16 mouse cellular contexts compared by ENCODE assay signal in the genomic region with DNA sequence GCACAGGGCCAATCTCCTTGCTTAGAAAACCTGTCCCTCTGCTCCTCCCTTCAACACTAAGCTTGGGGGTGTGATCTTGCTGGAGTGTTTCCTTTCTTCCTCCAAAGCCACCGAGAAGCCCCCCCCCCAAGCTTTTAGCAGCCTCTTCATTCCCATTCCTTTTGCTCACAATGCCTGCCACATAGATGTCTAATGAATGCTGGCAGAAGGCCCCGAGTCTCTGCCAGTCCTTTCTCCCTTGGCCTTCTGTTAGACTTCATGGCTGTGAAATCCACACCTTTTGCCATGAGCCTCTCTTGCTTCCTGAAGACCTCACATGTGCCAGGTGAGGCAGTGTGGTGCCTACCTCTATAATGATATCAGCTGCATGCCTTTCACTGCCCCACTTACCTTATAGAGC. TPM values are rescaled to one million over a fixed set of nuclear protein-coding genes. Genes with fewer than 3 reads are reported as not detected.
DNase-seq lines count a peak whose midpoint lies in the region; ATAC-seq and TF ChIP-seq lines count a peak whose summit lies in the region.
"Had no signal": no experiment of that assay in that cellular context is flagged by ENCODE, and none has a peak within 500 bp of the region (broad histone marks: within the 10 kb centered on the region; RNA-seq: fewer than 3 reads in every experiment).

No protein-coding gene starts in this region.

- TF ChIP-seq CTCF in brain, embryonic 14.5 days (IDR thresholded peaks at IDR 0.05; ENCODE audit: borderline replicate concordance, extremely low read depth, insufficient read depth, insufficient read length): no peak

- 55% methylated on average over 2 of the region's 2 CpGs for WGBS in heart, embryonic 10.5 days
- WGBS in liver, embryonic 11.5 days: 54% methylated on average over 2 of the region's 2 CpGs
- 42% methylated on average over 2 of the region's 2 CpGs for WGBS in liver, embryonic 15.5 days (ENCODE audit: insufficient replicate concordance)

- no peak overlapping the region for H3K9ac ChIP-seq in liver, embryonic 11.5 days (ENCODE audit: low read depth, low read length)
- peak overlapping the region; percentile 54 for H3K9ac ChIP-seq in liver, embryonic 15.5 days
- H3K9ac ChIP-seq: hindbrain, embryonic 15.5 days had no signal

- peak overlapping the region; percentile 82 for H3K27ac ChIP-seq in heart, embryonic 10.5 days
- H3K27ac ChIP-seq in liver, embryonic 11.5 days (ENCODE audit: low read depth, low read length): peak overlapping the region; percentile 98; the same call in 1 of the 2 replicates
- peak overlapping the region; percentile 100 for H3K27ac ChIP-seq in liver, embryonic 15.5 days (replicated peaks)
- H3K27ac ChIP-seq: hindbrain, embryonic 15.5 days; midbrain, embryonic 10.5 days had no signal

- TF ChIP-seq POLR2A in brain, embryonic 14.5 days (IDR thresholded peaks at IDR 0.05; ENCODE audit: borderline replicate concordance, extremely low read depth, insufficient read depth, insufficient read length, poor library complexity, severe bottlenecking): no peak

- peaks cover 48% of the 10 kb centered on the region for H3K4me1 ChIP-seq in heart, embryonic 10.5 days
- H3K4me1 ChIP-seq in liver, embryonic 11.5 days (replicated peaks; ENCODE audit: control insufficient read depth, insufficient read depth, low read length): peaks cover 62% of the 10 kb centered on the region
- H3K4me1 ChIP-seq in liver, embryonic 15.5 days (replicated peaks): peaks cover 97% of the 10 kb centered on the region

- no peak for DNase-seq in heart, embryonic 10.5 days (ENCODE audit: low spot score)
- no peak for DNase-seq in heart, adult 8-10 months (ENCODE audit: low spot score)
- DNase-seq in liver, embryonic 11.5 days (ENCODE audit: low spot score): no peak
- DNase-seq in liver: no peak
- peak; percentile 76 for DNase-seq in brain, embryonic 14.5 days (ENCODE audit: low read depth)
- no peak for DNase-seq in right cerebral cortex, postnatal 36 days (ENCODE audit: low spot score in 2 of 2)
- DNase-seq: adrenal gland, adult 8-10 months; cerebellum, adult 9-10 months; gastrocnemius, postnatal 36 days; kidney, adult 8-10 months; lung, postnatal 14 days; thymus, adult 2 months had no signal

- H3K9me3 ChIP-seq in heart, embryonic 10.5 days: no peaks in the 10 kb centered on the region
- no peaks in the 10 kb centered on the region for H3K9me3 ChIP-seq in liver, embryonic 11.5 days (ENCODE audit: control insufficient read depth, low read length)
- no peaks in the 10 kb centered on the region for H3K9me3 ChIP-seq in liver, embryonic 15.5 days (replicated peaks)
- H3K9me3 ChIP-seq: hindbrain, embryonic 15.5 days; midbrain, embryonic 10.5 days had no signal

- H3K36me3 ChIP-seq in heart, embryonic 10.5 days: no peaks in the 10 kb centered on the region
- H3K36me3 ChIP-seq in liver, embryonic 11.5 days (ENCODE audit: control insufficient read depth, insufficient read depth, low read length): no peaks in the 10 kb centered on the region
- no peaks in the 10 kb centered on the region for H3K36me3 ChIP-seq in liver, embryonic 15.5 days (replicated peaks)
- H3K36me3 ChIP-seq: G1E; hindbrain, embryonic 15.5 days; midbrain, embryonic 10.5 days had no signal

- no peak overlapping the region for H3K4me2 ChIP-seq in liver, embryonic 11.5 days
- H3K4me2 ChIP-seq in liver, embryonic 15.5 days: 0 out of 2 replicates have a peak overlapping the region, but pooled peaks have one; percentile 58
- H3K4me2 ChIP-seq: hindbrain, embryonic 15.5 days had no signal

- no peaks in the 10 kb centered on the region for H3K27me3 ChIP-seq in heart, embryonic 10.5 days (ENCODE audit: insufficient read depth, poor library complexity, severe bottlenecking)
- no peaks in the 10 kb centered on the region; the same call in 1 of the 2 replicates for H3K27me3 ChIP-seq in liver, embryonic 11.5 days (replicated peaks; ENCODE audit: control insufficient read depth, insufficient read depth, low read length)
- no peaks in the 10 kb centered on the region for H3K27me3 ChIP-seq in liver, embryonic 15.5 days
- H3K27me3 ChIP-seq: hindbrain, embryonic 15.5 days had no signal

- no peak for ATAC-seq in liver, embryonic 11.5 days (replicated peaks; ENCODE audit: low FRiP score)
- ATAC-seq in liver, embryonic 15.5 days (ENCODE audit: insufficient read depth): no peak

- no peak overlapping the region for H3K4me3 ChIP-seq in heart, embryonic 10.5 days
- no peak overlapping the region for H3K4me3 ChIP-seq in liver, embryonic 11.5 days (ENCODE audit: low read depth, low read length)
- no peak overlapping the region for H3K4me3 ChIP-seq in liver, embryonic 15.5 days (replicated peaks)
- H3K4me3 ChIP-seq: hindbrain, embryonic 15.5 days; midbrain, embryonic 10.5 days had no signal

RNA-seq across cellular contexts. Expression of gene Hipk2, which starts 46.6 kb away (rescaled TPM):
- polyA plus RNA-seq in heart, embryonic 10.5 days (2016; fragmentation: Nextera tagmentation; extraction: Ambion mirVana): 15.9 and 20.1 TPM in 2 replicates
- 100 to 1,000 TPM in 3 of 4 experiments, 10 to 100 TPM in 1; 94.2 to 109 (median 105) TPM for total RNA-seq in heart, adult 8-10 months (2022)
- 21.4 and 27.4 TPM in 2 replicates for polyA plus RNA-seq in liver, embryonic 11.5 days (2014; fragmentation: Nextera tagmentation; extraction: Ambion mirVana)
- 25.9 and 48.7 TPM in 2 replicates for polyA plus RNA-seq in brain, embryonic 14.5 days (2012; rRNA removed)
- 18.0 and 23.4 TPM in 2 replicates for polyA plus RNA-seq in liver, embryonic 15.5 days (2015; fragmentation: Nextera tagmentation; extraction: Ambion mirVana)

RNA-seq across cellular contexts. Expression of gene Tbxas1, which starts 47.3 kb away (rescaled TPM):
- 1.4 and 1.5 TPM in 2 replicates for polyA plus RNA-seq in heart, embryonic 10.5 days (2016; fragmentation: Nextera tagmentation; extraction: Ambion mirVana)
- 1 to 10 TPM in 3 of 4 experiments, under 1 TPM in 1; 0.87 to 3.9 (median 1.6) TPM for total RNA-seq in heart, adult 8-10 months (2022)
- 11.5 and 12.0 TPM in 2 replicates for polyA plus RNA-seq in liver, embryonic 11.5 days (2014; fragmentation: Nextera tagmentation; extraction: Ambion mirVana)
- 0.93 and 0.97 TPM in 2 replicates for polyA plus RNA-seq in brain, embryonic 14.5 days (2012; rRNA removed)
- polyA plus RNA-seq in liver, embryonic 15.5 days (2015; fragmentation: Nextera tagmentation; extraction: Ambion mirVana): 9.0 and 10.4 TPM in 2 replicates
